Mouse (Mus musculus) gastrocnemius, postnatal 14 days (tissue): ENCODE measurements around the gene Gcnt2. TPM values are rescaled to one million over a fixed set of nuclear protein-coding genes. Genes with fewer than 3 reads are reported as not detected.

Source experiments
- microRNA-seq, 2 experiments: library from miRNA; unstranded; fragments of <30 nt; microRNA quantifications; one replicate each; pipeline ENCODE4 v1.2.0; 2021
- total RNA-seq, 2 experiments: library from RNA; stranded (reverse); gene quantifications; 2 replicates each; pipeline ENCODE4 v1.2.3; 2021

Gene Gcnt2
- total RNA-seq, 2 experiments from 2014 or later, result 3.9 to 5.8 TPM

Small RNA genes lying within 50 kb of the gene (microRNA-seq; reads per million reads assigned to microRNA genes)
- 0 reads per million in 2 experiments for gene Mir5124a

Other genes with a start within 250 kb of the Gcnt2 start
- not detected for gene Tfap2a, start 121.4 kb upstream of the Gcnt2 start, total RNA-seq
- 10 to 100 TPM; 23.2 to 26.0 TPM for gene Pak1ip1, start 141.3 kb downstream of the Gcnt2 start, total RNA-seq
- 10 to 100 TPM; 70.5 to 72.3 TPM for gene Tmem14c, start 156.5 kb downstream of the Gcnt2 start, total RNA-seq
- gene Mak, start 220.0 kb downstream of the Gcnt2 start, total RNA-seq, result not detected